Mouse (Mus musculus) heart, postnatal 25 days (tissue): ENCODE results near the gene Sema4f. TPM values are rescaled to one million over a fixed set of nuclear protein-coding genes. Genes with fewer than 3 reads are reported as not detected.
A peak's percentile ranks its signal among the peaks of the same experiment; 100 is the strongest.

Experiments
- DNase-seq: peaks from one replicate; pipeline ENCODE4 v3.0.0; 2022; ENCODE audit warnings: low spot score
- intact Hi-C: fragments of 180-260 bp; cut with DNase I; formaldehyde crosslinking; loops from one replicate; pipeline ENCODE4 v1.15.1; 2025
- total RNA-seq, 2 experiments: library from RNA; stranded (reverse); gene quantifications; 2 replicates each; pipeline ENCODE4 v1.2.3; 2021

Gene Sema4f
- total RNA-seq, 2 experiments from 2014 or later: 0.34 to 0.47 TPM

- intact Hi-C loops: no loop called here
- no peak for DNase-seq
These were observed 58.8 kb downstream of the Sema4f start for GRCm38 (mm10) chr6:82880807-82881206.

DNA sequence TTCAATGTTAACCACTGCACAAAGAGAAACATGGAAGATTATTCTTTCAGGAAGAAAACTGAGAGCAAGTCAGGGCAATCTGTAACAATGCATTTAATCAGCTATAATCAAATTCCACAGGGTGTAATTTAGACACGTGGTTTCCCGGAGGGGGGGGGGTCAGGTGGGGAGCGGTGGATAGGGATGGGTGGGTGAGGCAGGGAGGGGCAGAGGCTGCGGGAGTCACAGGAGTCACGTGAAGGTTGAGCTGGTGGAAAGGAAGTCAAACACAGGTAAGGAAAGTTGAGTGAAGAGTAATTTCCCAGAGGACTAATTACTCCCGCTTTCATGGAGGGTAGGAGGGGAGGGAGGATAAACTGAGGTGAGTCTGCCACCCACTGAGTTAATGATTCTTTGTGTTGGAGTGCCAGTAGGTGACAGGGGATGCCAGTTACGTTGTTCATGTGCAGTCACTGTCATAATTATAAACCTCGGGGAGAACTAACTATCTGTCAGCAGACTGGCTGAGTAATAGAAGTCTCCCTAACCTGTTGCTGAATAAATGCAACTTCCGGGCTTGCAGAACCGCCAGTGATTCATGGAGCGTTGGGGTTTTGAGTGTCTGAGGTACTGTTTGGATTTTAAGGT is 60.0 kb downstream of the Sema4f start:
- intact Hi-C loops: no loop called here
- no peak for DNase-seq

GRCm38 (mm10) chr6:82875509-82875935 is 64.0 kb downstream of the Sema4f start:
- no peak for DNase-seq
- intact Hi-C loops: no loop called here

DNA sequence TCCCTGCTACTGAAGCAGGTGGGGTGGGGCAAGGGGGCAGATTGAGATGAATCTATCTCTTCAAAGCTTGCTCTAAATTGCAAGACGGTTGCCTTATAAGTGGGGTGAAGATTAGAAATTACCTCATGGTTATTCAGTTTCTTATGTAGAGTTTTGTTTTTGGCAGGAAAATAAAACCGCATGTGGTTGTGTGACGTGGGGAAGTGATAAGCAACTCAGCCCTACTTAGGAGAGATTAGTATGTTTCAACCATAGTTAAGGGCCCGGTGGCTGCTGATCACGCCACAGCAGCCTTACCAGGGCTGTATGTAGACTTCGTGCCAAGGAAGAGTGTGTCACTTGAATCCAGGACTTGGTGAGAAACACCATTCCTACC is 67.2 kb downstream of the Sema4f start:
- DNase-seq: no peak
- intact Hi-C loops: no loop called here

DNA sequence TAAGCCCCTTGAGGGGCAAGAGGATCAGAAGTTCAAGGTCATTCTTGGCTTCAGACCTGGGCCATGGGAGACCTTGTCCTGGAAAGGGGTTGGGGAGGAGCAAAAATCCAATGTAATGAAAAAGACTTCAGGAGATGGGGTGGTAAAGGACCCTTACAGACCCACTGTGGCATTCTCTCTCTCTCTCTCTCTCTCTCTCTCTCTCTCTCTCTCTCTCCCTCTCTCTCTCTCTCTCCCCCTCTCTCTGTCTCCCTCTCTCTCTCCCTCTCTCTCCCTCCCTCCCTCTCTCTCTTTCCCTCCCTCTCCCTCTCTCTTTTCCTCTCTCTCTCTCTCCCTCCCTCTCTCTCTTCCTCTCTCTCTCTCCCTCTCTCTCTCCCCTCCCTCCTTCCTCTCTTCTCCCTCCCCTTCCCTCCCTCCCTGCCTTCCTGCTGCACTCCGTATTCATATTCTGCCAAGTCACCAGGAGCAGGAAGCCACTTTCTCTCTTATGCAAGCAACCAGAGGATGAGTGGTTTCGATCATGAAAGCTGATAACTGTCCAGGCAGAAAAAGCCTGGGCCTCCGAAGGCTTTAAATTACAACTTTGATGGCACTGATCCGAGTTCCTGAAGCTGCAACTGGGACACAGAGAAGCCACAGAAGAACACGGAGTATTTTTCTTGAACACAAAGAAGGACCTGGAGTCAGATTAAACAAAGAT is 67.8 kb downstream of the Sema4f start:
- no peak for DNase-seq
- intact Hi-C loops: no loop called here

GRCm38 (mm10) chr6:82868476-82868875 is 71.1 kb downstream of the Sema4f start:
- intact Hi-C loops: no loop called here
- no peak for DNase-seq

- intact Hi-C loops: no loop called here
- DNase-seq: peak; percentile 28
These were observed 76.1 kb downstream of the Sema4f start for GRCm38 (mm10) chr6:82863380-82863874.

- intact Hi-C loops: no loop called here
- DNase-seq: no peak
These were observed 77.1 kb downstream of the Sema4f start for GRCm38 (mm10) chr6:82862475-82862874.

- DNase-seq: no peak
- intact Hi-C loops: no loop called here
These were observed 77.5 kb downstream of the Sema4f start for GRCm38 (mm10) chr6:82862042-82862441.

Other genes with a start within 250 kb of the Sema4f start
- gene Pole4, start 234.4 kb downstream of the Sema4f start, total RNA-seq: 10 to 100 TPM; 16.8 to 21.0 TPM
- 100 to 1,000 TPM; 268 to 296 TPM for gene Hk2, start 165.3 kb downstream of the Sema4f start, total RNA-seq
- gene M1ap, start 7.1 kb upstream of the Sema4f start, total RNA-seq: under 1 TPM in 1 of 2 experiments, not detected in 1; 0.17 TPM
- 1 to 10 TPM; 2.9 to 3.2 TPM for gene Dok1, start 93.7 kb upstream of the Sema4f start, total RNA-seq
- gene Loxl3, start 94.4 kb upstream of the Sema4f start, total RNA-seq: 1 to 10 TPM; 2.0 to 4.2 TPM
- gene Aup1, start 114.8 kb upstream of the Sema4f start, total RNA-seq: 10 to 100 TPM; 65.5 to 73.0 TPM
- gene Htra2, start 115.5 kb upstream of the Sema4f start, total RNA-seq: 10 to 100 TPM; 31.8 to 33.9 TPM
- under 1 TPM; 0.36 to 0.52 TPM for gene Dqx1, start 118.1 kb upstream of the Sema4f start, total RNA-seq
- gene Tlx2, start 130.5 kb upstream of the Sema4f start, total RNA-seq: not detected
- 1 to 10 TPM; 8.0 to 9.6 TPM for gene Pcgf1, start 138.1 kb upstream of the Sema4f start, total RNA-seq
- gene Lbx2, start 146.6 kb upstream of the Sema4f start, total RNA-seq: 1 to 10 TPM; 1.3 TPM
- gene Ccdc142, start 161.8 kb upstream of the Sema4f start, total RNA-seq: 1 to 10 TPM; 1.4 to 1.7 TPM
- gene Gm42688, start 161.8 kb upstream of the Sema4f start, total RNA-seq: 1 to 10 TPM in 1 of 2 experiments, under 1 TPM in 1; 0.99 to 1.6 TPM
- gene Mrpl53, start 169.3 kb upstream of the Sema4f start, total RNA-seq: 100 to 1,000 TPM; 127 to 151 TPM
- gene Mogs, start 175.7 kb upstream of the Sema4f start, total RNA-seq: 1 to 10 TPM; 8.4 to 9.0 TPM
- 10 to 100 TPM; 72.5 to 74.0 TPM for gene Wbp1, start 181.8 kb upstream of the Sema4f start, total RNA-seq
- 10 to 100 TPM in 1 of 2 experiments, 1 to 10 TPM in 1; 7.0 to 12.7 TPM for gene Ino80b, start 185.7 kb upstream of the Sema4f start, total RNA-seq
- gene Rtkn, start 195.7 kb upstream of the Sema4f start, total RNA-seq: 1 to 10 TPM; 2.8 to 5.4 TPM
- 1 to 10 TPM; 1.0 to 2.3 TPM for gene Wdr54, start 216.6 kb upstream of the Sema4f start, total RNA-seq
- gene 1700003E16Rik, start 216.6 kb upstream of the Sema4f start, total RNA-seq: under 1 TPM in 1 of 2 experiments, not detected in 1; 0.17 TPM
- 100 to 1,000 TPM; 134 to 136 TPM for gene Dctn1, start 226.2 kb upstream of the Sema4f start, total RNA-seq